Mouse (Mus musculus) retina, postnatal 1 day (tissue): ENCODE results near the gene Afg1l.

Experiments
- DNase-seq: peaks from one replicate; pipeline ENCODE4 v3.0.0-alpha.2; 2012

Gene Afg1l

GRCm38 (mm10) chr10:42264195-42264594 lies 214.2 kb downstream of the Afg1l start:
- DNase-seq: no peak

GRCm38 (mm10) chr10:42263701-42264100 lies 214.7 kb downstream of the Afg1l start:
- DNase-seq: no peak
